Mouse (Mus musculus) embryonic facial prominence, embryonic 11.5 days (tissue): Measurements from ENCODE around the gene Kmt5c. TPM values are rescaled to one million over a fixed set of nuclear protein-coding genes. Genes with fewer than 3 reads are reported as not detected.

Source experiments
- ATAC-seq: fragments of 200-750 bp; cut with Nextera tagmentation; replicated peaks from 2 replicates; pipeline ENCODE4 v1.8.0; 2017; ENCODE audit warnings: low read depth; ENCODE audit not compliant: insufficient number of reproducible peaks, low FRiP score, low TSS enrichment
- DNase-seq: peaks from one replicate; pipeline ENCODE4 v3.0.0-alpha.2; 2015; ENCODE audit warnings: low spot score
- H3K27ac ChIP-seq: fragments of 300-500 bp; sonication (generic); replicated peaks from 2 replicates; pipeline ENCODE4 v1.5.1; 2014; ENCODE audit warnings: mild to moderate bottlenecking, low read depth, low read length, control low read depth
- H3K27me3 ChIP-seq: fragments of 300-500 bp; sonication (generic); 2 replicates; pipeline ENCODE4 v1.6.1; 2014; ENCODE audit warnings: mild to moderate bottlenecking, low read length, moderate library complexity, mixed read lengths; ENCODE audit not compliant: control insufficient read depth, insufficient read depth
- H3K36me3 ChIP-seq: fragments of 300-500 bp; sonication (generic); replicated peaks from 2 replicates; pipeline ENCODE4 v1.6.1; 2014; ENCODE audit warnings: low read depth, mild to moderate bottlenecking, low read length, moderate library complexity, mixed read lengths; ENCODE audit not compliant: control insufficient read depth, insufficient read depth
- H3K4me1 ChIP-seq: fragments of 300-500 bp; sonication (generic); 2 replicates; pipeline ENCODE4 v1.6.1; 2014; ENCODE audit warnings: low read length, mixed read lengths; ENCODE audit not compliant: control insufficient read depth, insufficient read depth
- H3K4me2 ChIP-seq: fragments of 300-500 bp; sonication (generic); 2 replicates; pipeline ENCODE4 v1.6.1; 2014; ENCODE audit warnings: low read depth, mild to moderate bottlenecking, control low read depth, low read length, moderate library complexity
- H3K4me3 ChIP-seq: fragments of 300-500 bp; sonication (generic); 2 replicates; pipeline ENCODE4 v1.5.1; 2014; ENCODE audit warnings: low read depth, low read length, control low read depth
- H3K9ac ChIP-seq: fragments of 300-500 bp; sonication (generic); replicated peaks from 2 replicates; pipeline ENCODE4 v1.6.1; 2014; ENCODE audit warnings: mild to moderate bottlenecking, control low read depth, low read length
- H3K9me3 ChIP-seq: fragments of 300-500 bp; sonication (generic); replicated peaks from 2 replicates; pipeline ENCODE4 v1.6.1; 2016; ENCODE audit warnings: mild to moderate bottlenecking, low read length, inconsistent platforms, mixed read lengths; ENCODE audit not compliant: control insufficient read depth
- WGBS: fragments of 180-500 bp; shearing (Covaris S2); extraction: QIAGEN DNeasy Blood & Tissue Kit; methylation state at CpG from one replicate; pipeline ENCODE4 v1.1.7; 2014; 5-methylcytosine and 5-hydroxymethylcytosine counted together
- polyA plus RNA-seq: library from polyadenylated mRNA; unstranded; fragments of >200 nt; fragmentation: Nextera tagmentation; extraction: Ambion mirVana; gene quantifications from 2 replicates; pipeline ENCODE4 v1.2.1, GENCODE M21; 2014

Gene Kmt5c
- polyA plus RNA-seq, 1 experiment from 2014 or later, result 55.7 TPM

GRCm38 (mm10) chr7:4795767-4796433, 56.0 kb downstream of the Kmt5c start:
- ATAC-seq (no peak), DNase-seq (peak; percentile 62)
- no peaks in the 10 kb centered on the region for H3K27me3 ChIP-seq
- 73% methylated on average over 7 of the region's 7 CpGs for WGBS
- H3K4me2 ChIP-seq, result no peak overlapping the region
- H3K9ac ChIP-seq, result no peak overlapping the region
- no peak overlapping the region for H3K4me3 ChIP-seq
- no peaks in the 10 kb centered on the region for H3K9me3 ChIP-seq
- peaks cover 7% of the 10 kb centered on the region for H3K36me3 ChIP-seq
- H3K27ac ChIP-seq, result no peak overlapping the region
- peaks cover 3% of the 10 kb centered on the region; the same call in 1 of the 2 replicates for H3K4me1 ChIP-seq

Other genes with a start within 250 kb of the Kmt5c start
- gene Ppp1r12c, start 238.4 kb upstream of the Kmt5c start, polyA plus RNA-seq, result 33.0 and 35.3 TPM in 2 replicates
- 44.9 and 61.5 TPM in 2 replicates for gene Tnnt1, start 223.7 kb upstream of the Kmt5c start, polyA plus RNA-seq
- 2.6 and 9.9 TPM in 2 replicates for gene Tnni3, start 215.9 kb upstream of the Kmt5c start, polyA plus RNA-seq
- gene Dnaaf3, start 207.7 kb upstream of the Kmt5c start, polyA plus RNA-seq, result 1.0 and 1.6 TPM in 2 replicates
- 4.8 and 6.6 TPM in 2 replicates for gene Syt5, start 192.6 kb upstream of the Kmt5c start, polyA plus RNA-seq
- gene Ptprh, start 136.1 kb upstream of the Kmt5c start, polyA plus RNA-seq, result not detected in 2 replicates
- gene Tmem86b, start 108.7 kb upstream of the Kmt5c start, polyA plus RNA-seq, result 0.63 and 2.5 TPM in 2 replicates
- gene Ppp6r1, start 81.1 kb upstream of the Kmt5c start, polyA plus RNA-seq, result 4.9 and 5.0 TPM in 2 replicates
- gene Hspbp1, start 55.0 kb upstream of the Kmt5c start, polyA plus RNA-seq, result 102 and 104 TPM in 2 replicates
- gene Brsk1, start 49.5 kb upstream of the Kmt5c start, polyA plus RNA-seq, result 2.1 and 2.3 TPM in 2 replicates
- gene Tmem150b, start 14.9 kb upstream of the Kmt5c start, polyA plus RNA-seq, result not detected in 2 replicates
- 41.6 and 42.1 TPM in 2 replicates for gene Cox6b2, start 13.0 kb downstream of the Kmt5c start, polyA plus RNA-seq
- gene Fam71e2, start 31.2 kb downstream of the Kmt5c start, polyA plus RNA-seq, result not detected in 2 replicates
- 0.21 TPM in 1 of 2 replicates, not detected in the other for gene Il11, start 42.7 kb downstream of the Kmt5c start, polyA plus RNA-seq
- gene Tmem190, start 42.8 kb downstream of the Kmt5c start, polyA plus RNA-seq, result not detected in 2 replicates
- 1.3 and 1.4 TPM in 2 replicates for gene Tmem238, start 49.5 kb downstream of the Kmt5c start, polyA plus RNA-seq
- 149 and 169 TPM in 2 replicates for gene Rpl28, start 52.8 kb downstream of the Kmt5c start, polyA plus RNA-seq
- 453 and 487 TPM in 2 replicates for gene Ube2s, start 72.5 kb downstream of the Kmt5c start, polyA plus RNA-seq
- 0.72 TPM in 2 replicates for gene Shisa7, start 104.6 kb downstream of the Kmt5c start, polyA plus RNA-seq
- gene Isoc2b, start 130.1 kb downstream of the Kmt5c start, polyA plus RNA-seq, result 2.4 and 2.9 TPM in 2 replicates
- gene Isoc2a, start 137.0 kb downstream of the Kmt5c start, polyA plus RNA-seq, result 0.70 and 0.72 TPM in 2 replicates
- 0.27 TPM in 1 of 2 replicates, not detected in the other for gene Gm36210, start 166.4 kb downstream of the Kmt5c start, polyA plus RNA-seq
- 2.5 and 3.6 TPM in 2 replicates for gene Zfp628, start 175.1 kb downstream of the Kmt5c start, polyA plus RNA-seq
- gene Nat14, start 181.9 kb downstream of the Kmt5c start, polyA plus RNA-seq, result 2.7 and 2.8 TPM in 2 replicates
- gene Ssc5d, start 185.7 kb downstream of the Kmt5c start, polyA plus RNA-seq, result 0.97 and 1.2 TPM in 2 replicates
- 0.21 TPM in 1 of 2 replicates, not detected in the other for gene Sbk2, start 224.3 kb downstream of the Kmt5c start, polyA plus RNA-seq
- 0.06 TPM in 1 of 2 replicates, not detected in the other for gene Sbk3, start 231.1 kb downstream of the Kmt5c start, polyA plus RNA-seq